Mouse (Mus musculus): ENCODE measurements around the gene Hoxa3. TPM values are rescaled to one million over a fixed set of nuclear protein-coding genes. Genes with fewer than 3 reads are reported as not detected.

Gene Hoxa3
- polyA plus RNA-seq, 1 experiment from 2014 or later, result 6.6 TPM

GRCm38 (mm10) chr6:52253511-52254500 is 40.7 kb upstream of the Hoxa3 start:
- Histone ChIP-seq H3K4me2 (ENCODE audit: low read depth, low read length) (no peak overlapping the region), H3K4me1 (replicated peaks; ENCODE audit: control insufficient read depth, insufficient read depth, low read length) (0 out of 2 replicates have a peak, but pooled peaks cover 3% of the 10 kb centered on the region), H3K9ac (ENCODE audit: low read length) (no peak overlapping the region), H3K27me3 (ENCODE audit: control insufficient read depth, insufficient read depth, low read depth, low read length) (peaks cover 86% of the 10 kb centered on the region), H3K27ac (ENCODE audit: low read length) (no peak overlapping the region), H3K36me3 (ENCODE audit: control insufficient read depth, insufficient read depth, low read length) (no peaks in the 10 kb centered on the region), H3K4me3 (ENCODE audit: low read length) (peak overlapping the region; percentile 16; the same call in 1 of the 2 replicates), H3K9me3 (ENCODE audit: control insufficient read depth, low read length) (no peaks in the 10 kb centered on the region)
- ATAC-seq (ENCODE audit: low read depth), result no peak
- WGBS, result 1% methylated on average over 59 of the region's 59 CpGs

DNA sequence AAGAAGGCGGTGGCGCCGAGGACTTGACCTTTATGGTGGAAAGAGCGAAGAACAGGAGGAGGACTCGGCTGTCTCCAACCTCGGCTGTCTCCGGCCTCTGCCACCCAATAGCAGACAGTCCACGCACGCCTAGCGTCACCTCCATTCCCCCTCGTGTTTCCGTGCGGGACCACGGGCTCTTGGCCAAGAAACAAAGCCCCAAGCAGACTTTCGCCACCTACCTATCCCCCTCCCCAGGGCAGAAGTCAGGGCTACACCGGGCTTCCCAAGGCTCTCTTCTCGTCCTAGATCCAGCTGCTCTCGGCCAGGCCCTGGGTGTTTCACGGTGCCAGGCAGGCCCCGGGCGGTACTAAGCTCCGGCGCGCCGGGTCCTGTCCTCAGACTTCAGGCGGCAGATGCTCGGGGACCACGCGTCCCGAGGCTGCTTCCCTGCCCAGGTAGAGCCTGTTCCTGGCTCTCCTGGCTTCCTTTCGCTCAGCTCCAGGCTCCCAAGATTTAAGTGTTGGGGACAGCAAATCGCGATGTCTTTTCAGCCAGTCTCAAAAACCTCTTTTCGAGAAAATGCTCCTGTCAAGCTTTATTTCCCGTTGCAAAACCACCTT is 39.7 kb upstream of the Hoxa3 start:
- no peak overlapping the region for H3K27ac ChIP-seq (ENCODE audit: low read length)
- no peak overlapping the region for H3K4me2 ChIP-seq (ENCODE audit: low read depth, low read length)
- H3K4me3 ChIP-seq (ENCODE audit: low read length), result no peak overlapping the region
- peaks cover 86% of the 10 kb centered on the region for H3K27me3 ChIP-seq (ENCODE audit: control insufficient read depth, insufficient read depth, low read depth, low read length)
- H3K9ac ChIP-seq (ENCODE audit: low read length), result no peak overlapping the region
- no peaks in the 10 kb centered on the region for H3K9me3 ChIP-seq (ENCODE audit: control insufficient read depth, low read length)
- 1% methylated on average over 35 of the region's 35 CpGs for WGBS
- ATAC-seq (ENCODE audit: low read depth), result no peak
- no peaks in the 10 kb centered on the region for H3K36me3 ChIP-seq (ENCODE audit: control insufficient read depth, insufficient read depth, low read length)
- 0 out of 2 replicates have a peak, but pooled peaks cover 3% of the 10 kb centered on the region for H3K4me1 ChIP-seq (replicated peaks; ENCODE audit: control insufficient read depth, insufficient read depth, low read length)

- no peak overlapping the region for H3K4me3 ChIP-seq (ENCODE audit: low read length)
- no peaks in the 10 kb centered on the region for H3K36me3 ChIP-seq (ENCODE audit: control insufficient read depth, insufficient read depth, low read length)
- ATAC-seq (ENCODE audit: low read depth), result no peak
- 0 out of 2 replicates have a peak, but pooled peaks cover 3% of the 10 kb centered on the region for H3K4me1 ChIP-seq (replicated peaks; ENCODE audit: control insufficient read depth, insufficient read depth, low read length)
- no peak overlapping the region for H3K9ac ChIP-seq (ENCODE audit: low read length)
- H3K27ac ChIP-seq (ENCODE audit: low read length), result no peak overlapping the region
- WGBS, result 5% methylated on average over 24 of the region's 24 CpGs
- H3K9me3 ChIP-seq (ENCODE audit: control insufficient read depth, low read length), result no peaks in the 10 kb centered on the region
- peaks cover 86% of the 10 kb centered on the region for H3K27me3 ChIP-seq (ENCODE audit: control insufficient read depth, insufficient read depth, low read depth, low read length)
- H3K4me2 ChIP-seq (ENCODE audit: low read depth, low read length), result no peak overlapping the region
Measured at GRCm38 (mm10) chr6:52252016-52252774, 39.1 kb upstream of the Hoxa3 start.

GRCm38 (mm10) chr6:52251177-52251879 is 38.2 kb upstream of the Hoxa3 start:
- no peak for ATAC-seq (ENCODE audit: low read depth)
- Histone ChIP-seq H3K9me3 (ENCODE audit: control insufficient read depth, low read length) (no peaks in the 10 kb centered on the region), H3K27ac (ENCODE audit: low read length) (no peak overlapping the region), H3K4me3 (ENCODE audit: low read length) (no peak overlapping the region), H3K36me3 (ENCODE audit: control insufficient read depth, insufficient read depth, low read length) (no peaks in the 10 kb centered on the region), H3K4me2 (ENCODE audit: low read depth, low read length) (no peak overlapping the region), H3K9ac (ENCODE audit: low read length) (no peak overlapping the region), H3K27me3 (ENCODE audit: control insufficient read depth, insufficient read depth, low read depth, low read length) (peaks cover 88% of the 10 kb centered on the region), H3K4me1 (replicated peaks; ENCODE audit: control insufficient read depth, insufficient read depth, low read length) (0 out of 2 replicates have a peak, but pooled peaks cover 3% of the 10 kb centered on the region)
- WGBS, result 14% methylated on average over 7 of the region's 7 CpGs

DNA sequence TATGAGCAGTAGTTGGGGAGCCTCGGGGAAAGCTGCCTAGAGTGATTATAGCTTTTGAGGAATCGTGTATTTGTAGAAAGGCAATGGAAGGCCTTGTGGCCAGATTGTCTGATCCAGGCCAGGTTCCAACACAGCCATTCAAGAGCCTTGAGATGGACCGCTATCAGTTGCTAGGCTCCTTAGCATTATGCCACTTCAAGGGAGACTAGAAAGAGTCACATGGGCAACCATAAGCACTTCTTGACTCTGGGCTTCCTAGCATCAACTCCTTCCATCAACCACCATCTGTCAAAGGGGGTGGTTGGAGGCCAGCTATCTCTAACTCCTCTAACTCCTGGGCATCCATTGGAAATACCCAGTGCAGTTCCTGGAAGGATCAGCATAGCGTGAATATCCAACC is 36.7 kb upstream of the Hoxa3 start:
- H3K9ac ChIP-seq (ENCODE audit: low read length), result no peak overlapping the region
- no peak overlapping the region for H3K4me2 ChIP-seq (ENCODE audit: low read depth, low read length)
- under 1% methylated on average over 4 of the region's 4 CpGs for WGBS

GRCm38 (mm10) chr6:52249415-52249738 is 36.2 kb upstream of the Hoxa3 start:
- H3K4me3 ChIP-seq (ENCODE audit: low read length), result 0 out of 2 replicates have a peak overlapping the region, but pooled peaks have one; percentile 10

More for the DNA sequence above, 36.7 kb upstream of the Hoxa3 start:
- H3K36me3 ChIP-seq (ENCODE audit: control insufficient read depth, insufficient read depth, low read length), result no peaks in the 10 kb centered on the region
- H3K27ac ChIP-seq (ENCODE audit: low read length), result no peak overlapping the region
- H3K9me3 ChIP-seq (ENCODE audit: control insufficient read depth, low read length), result no peaks in the 10 kb centered on the region
- no peak for ATAC-seq (ENCODE audit: low read depth)
- H3K4me1 ChIP-seq (replicated peaks; ENCODE audit: control insufficient read depth, insufficient read depth, low read length), result 0 out of 2 replicates have a peak, but pooled peaks cover 5% of the 10 kb centered on the region
- H3K27me3 ChIP-seq (ENCODE audit: control insufficient read depth, insufficient read depth, low read depth, low read length), result peaks cover 92% of the 10 kb centered on the region
- H3K4me3 ChIP-seq (ENCODE audit: low read length), result no peak overlapping the region

DNA sequence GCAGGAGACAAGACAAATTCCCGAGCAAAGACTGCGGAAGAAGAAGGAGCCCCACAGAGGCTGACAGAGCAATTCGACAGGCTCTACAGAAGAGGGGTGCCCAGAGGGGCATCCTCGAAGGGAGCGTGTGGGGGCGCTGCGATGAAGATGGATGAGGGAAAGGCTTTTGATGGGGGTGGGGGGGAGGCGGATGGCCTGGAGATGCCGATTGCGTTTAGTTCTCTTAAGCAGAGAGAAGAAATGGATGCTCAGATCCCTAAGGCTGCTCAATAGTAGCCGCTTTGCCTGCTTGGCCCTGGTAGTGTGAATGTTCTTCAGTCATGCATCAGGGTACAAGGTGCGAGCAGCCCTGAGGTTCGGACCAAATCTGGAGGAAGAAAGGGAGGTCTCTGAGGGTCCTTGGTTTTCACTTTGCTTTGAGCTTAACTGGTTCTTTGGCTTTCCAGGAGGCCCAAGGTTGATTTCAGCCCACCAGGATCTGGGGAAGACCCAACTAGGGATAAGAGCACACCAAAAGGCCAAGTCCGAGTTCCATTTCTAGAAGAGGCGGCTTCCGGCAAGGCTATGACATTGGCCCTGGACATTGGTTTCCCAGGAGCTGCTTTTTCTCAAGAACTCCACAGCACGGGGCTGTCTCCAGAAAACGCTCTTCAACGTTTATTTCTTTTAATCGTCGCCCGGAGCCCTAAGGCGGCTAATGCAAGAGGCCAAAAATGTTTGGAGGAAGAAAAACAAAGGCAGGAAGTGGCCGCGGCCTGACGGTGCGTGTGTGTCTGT is 35.7 kb upstream of the Hoxa3 start:
- 1% methylated on average over 27 of the region's 27 CpGs for WGBS
- H3K9ac ChIP-seq (ENCODE audit: low read length), result no peak overlapping the region
- H3K9me3 ChIP-seq (ENCODE audit: control insufficient read depth, low read length), result no peaks in the 10 kb centered on the region
- H3K27me3 ChIP-seq (ENCODE audit: control insufficient read depth, insufficient read depth, low read depth, low read length), result peaks cover 96% of the 10 kb centered on the region
- no peak overlapping the region for H3K27ac ChIP-seq (ENCODE audit: low read length)
- no peak overlapping the region for H3K4me2 ChIP-seq (ENCODE audit: low read depth, low read length)
- no peaks in the 10 kb centered on the region for H3K36me3 ChIP-seq (ENCODE audit: control insufficient read depth, insufficient read depth, low read length)
- H3K4me1 ChIP-seq (replicated peaks; ENCODE audit: control insufficient read depth, insufficient read depth, low read length), result 0 out of 2 replicates have a peak, but pooled peaks cover 5% of the 10 kb centered on the region
- no peak for ATAC-seq (ENCODE audit: low read depth)
- H3K4me3 ChIP-seq (ENCODE audit: low read length), result 0 out of 2 replicates have a peak overlapping the region, but pooled peaks have one; percentile 10

More at GRCm38 (mm10) chr6:52249415-52249738, 36.2 kb upstream of the Hoxa3 start:
- Histone ChIP-seq H3K4me1 (replicated peaks; ENCODE audit: control insufficient read depth, insufficient read depth, low read length) (0 out of 2 replicates have a peak, but pooled peaks cover 5% of the 10 kb centered on the region), H3K4me2 (ENCODE audit: low read depth, low read length) (no peak overlapping the region), H3K27ac (ENCODE audit: low read length) (no peak overlapping the region), H3K9ac (ENCODE audit: low read length) (no peak overlapping the region), H3K36me3 (ENCODE audit: control insufficient read depth, insufficient read depth, low read length) (no peaks in the 10 kb centered on the region), H3K9me3 (ENCODE audit: control insufficient read depth, low read length) (no peaks in the 10 kb centered on the region), H3K27me3 (ENCODE audit: control insufficient read depth, insufficient read depth, low read depth, low read length) (peaks cover 95% of the 10 kb centered on the region)
- no peak for ATAC-seq (ENCODE audit: low read depth)
- under 1% methylated on average over 16 of the region's 16 CpGs for WGBS
